Mouse (Mus musculus): ENCODE measurements at regions not wholly inside any gene's neighbourhood (a gene's known extent, or its start where the extent isn't known, plus 50 kb on each side); places are given as distances from the start of the nearest gene placed in this dataset.

- no peak for TF ChIP-seq CTCF (IDR thresholded peaks at IDR 0.05; ENCODE audit: extremely low read depth, insufficient read depth, low read length)
- TF ChIP-seq POLR2A (IDR thresholded peaks at IDR 0.05; ENCODE audit: extremely low read depth, insufficient read depth, low read length), result no peak
Measured at GRCm38 (mm10) chr2:137757231-137758212, 498.8 kb upstream of the Btbd3 start.
